Mouse (Mus musculus) mature B cell (primary cell): ENCODE results near the gene Galr2.

ENCODE experiments used
- in situ Hi-C: fragments of 300-500 bp; cut with MboI; formaldehyde crosslinking; loops from 2 replicates; pipeline ENCODE4 v1.14.3; 2019

Gene Galr2

GRCm38 (mm10) chr11:116280751-116281663 lies at the start of gene Galr2:
TSS of gene Galr2 (plus strand) at chr11:116280939.
- in situ Hi-C loops = no loop called here

- in situ Hi-C loops = no loop called here
Measured at GRCm38 (mm10) chr11:116232427-116232826, 48.3 kb upstream of the Galr2 start.

DNA sequence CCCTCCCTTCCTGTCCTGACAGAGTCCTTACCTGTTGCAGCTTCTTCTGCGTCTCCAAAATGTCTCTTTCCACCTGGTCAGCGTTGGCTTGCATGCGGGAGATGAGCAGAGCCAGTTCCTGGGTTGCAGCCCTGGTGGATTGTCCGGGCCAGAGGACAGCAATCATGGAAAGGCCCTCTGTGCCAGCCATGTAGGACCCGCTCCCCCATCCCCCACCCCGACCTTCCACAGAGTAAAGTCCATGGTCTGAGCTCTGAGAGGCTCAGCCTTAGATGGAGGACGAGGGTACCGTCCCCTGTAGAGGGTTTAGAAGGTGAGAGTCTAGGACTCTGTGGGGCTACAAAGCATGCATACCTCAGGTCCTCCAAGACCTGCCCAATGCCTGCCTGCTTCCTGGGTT lies 45.8 kb upstream of the Galr2 start:
- in situ Hi-C loops = no loop called here

GRCm38 (mm10) chr11:116237742-116238395 lies 42.9 kb upstream of the Galr2 start, which contains the start of gene Evpl:
TSS of gene Evpl (minus strand) at chr11:116238077.
- in situ Hi-C loops = no loop called here

- in situ Hi-C loops = no loop called here
Measured at GRCm38 (mm10) chr11:116239797-116240196, 40.9 kb upstream of the Galr2 start.

GRCm38 (mm10) chr11:116241744-116242235 lies 38.9 kb upstream of the Galr2 start:
- in situ Hi-C loops = no loop called here

DNA sequence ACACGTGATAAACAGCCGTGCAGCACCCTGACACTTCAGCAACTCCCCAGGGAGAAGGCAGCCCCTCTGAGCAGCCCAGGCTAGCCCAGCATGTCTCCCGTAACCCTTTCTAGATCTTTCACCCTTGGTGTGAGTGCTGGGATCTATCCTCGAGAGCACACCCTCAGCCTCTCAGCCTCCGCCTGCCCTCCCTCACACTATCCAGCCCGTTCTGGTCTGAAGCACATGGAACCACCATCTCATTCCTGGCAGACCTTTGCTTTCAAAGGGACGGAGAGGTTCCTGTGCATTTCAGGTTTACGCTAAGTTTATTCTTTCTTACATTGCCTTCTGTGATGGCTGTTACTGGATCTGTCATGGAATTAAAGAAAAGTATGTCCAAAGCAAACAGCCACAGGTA lies 36.2 kb upstream of the Galr2 start:
- in situ Hi-C loops = no loop called here

DNA sequence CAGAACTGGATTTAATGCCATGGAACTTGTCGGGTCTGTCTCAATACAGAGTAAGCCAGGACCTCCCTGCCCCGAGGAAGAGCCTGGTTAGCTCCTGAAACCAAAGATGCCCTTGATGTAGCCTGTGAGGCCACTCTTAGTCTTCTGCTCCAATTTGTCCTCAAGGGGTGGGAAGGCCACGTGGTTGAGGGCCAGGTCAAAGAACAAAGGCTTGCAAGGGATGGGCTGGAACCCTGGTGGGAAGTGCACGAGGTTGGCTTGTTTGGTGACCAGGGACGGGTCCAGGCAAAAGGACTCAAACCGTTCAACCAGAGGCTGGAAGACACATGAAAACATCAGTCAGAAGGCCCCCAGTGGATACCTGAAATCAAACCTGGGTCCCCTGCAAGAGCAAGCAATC lies 35.1 kb upstream of the Galr2 start:
- in situ Hi-C loops = no loop called here

- in situ Hi-C loops = no loop called here
Measured at GRCm38 (mm10) chr11:116247502-116248222, 33.1 kb upstream of the Galr2 start.

- in situ Hi-C loops = no loop called here
Measured at GRCm38 (mm10) chr11:116250898-116251297, 29.8 kb upstream of the Galr2 start.

DNA sequence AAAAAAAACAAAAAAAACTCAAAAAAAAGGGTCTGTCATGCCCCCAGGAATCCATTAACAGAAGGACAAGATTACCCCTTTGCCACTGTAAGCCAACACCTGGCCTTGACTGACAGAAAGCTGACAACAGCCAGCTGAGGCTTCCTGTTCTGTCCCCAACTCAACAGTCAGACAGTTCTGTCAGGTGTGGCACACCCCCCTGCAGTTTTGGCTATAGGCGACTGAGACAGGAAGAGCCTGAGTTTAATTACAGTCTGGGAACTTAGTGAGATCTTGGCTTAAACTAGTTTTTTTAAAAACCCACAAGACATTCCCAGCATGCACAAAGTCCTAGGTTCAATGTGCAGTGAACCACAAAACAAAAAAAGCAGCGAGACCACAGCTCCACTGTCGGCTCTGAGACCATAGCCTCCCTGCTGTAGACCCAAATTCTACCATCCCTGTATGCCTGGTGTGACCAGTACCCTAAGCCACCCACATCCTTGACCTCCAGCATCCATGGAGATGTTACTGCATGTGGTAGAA lies 27.6 kb upstream of the Galr2 start:
- in situ Hi-C loops = no loop called here

DNA sequence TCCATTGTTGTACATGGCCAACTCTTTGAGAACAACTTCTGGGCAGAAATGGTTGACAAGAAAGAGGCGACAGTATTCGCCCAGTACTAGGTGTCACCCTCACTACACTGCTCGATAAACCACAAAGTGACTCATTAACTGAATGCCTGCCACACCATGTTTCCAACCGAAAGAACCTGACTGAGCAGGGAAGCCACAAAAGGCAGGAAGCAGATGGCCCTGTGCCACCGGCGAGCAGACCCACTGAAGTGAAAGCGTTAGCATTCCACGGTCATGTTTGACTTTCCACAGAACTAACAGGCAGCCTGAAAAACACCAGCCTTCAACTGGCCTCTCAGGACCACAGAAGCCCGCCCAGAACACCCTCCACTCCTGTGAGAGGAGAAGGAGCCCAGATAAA lies 26.1 kb upstream of the Galr2 start:
- in situ Hi-C loops = no loop called here

GRCm38 (mm10) chr11:116255090-116255981 lies 25.4 kb upstream of the Galr2 start:
- in situ Hi-C loops = no loop called here

DNA sequence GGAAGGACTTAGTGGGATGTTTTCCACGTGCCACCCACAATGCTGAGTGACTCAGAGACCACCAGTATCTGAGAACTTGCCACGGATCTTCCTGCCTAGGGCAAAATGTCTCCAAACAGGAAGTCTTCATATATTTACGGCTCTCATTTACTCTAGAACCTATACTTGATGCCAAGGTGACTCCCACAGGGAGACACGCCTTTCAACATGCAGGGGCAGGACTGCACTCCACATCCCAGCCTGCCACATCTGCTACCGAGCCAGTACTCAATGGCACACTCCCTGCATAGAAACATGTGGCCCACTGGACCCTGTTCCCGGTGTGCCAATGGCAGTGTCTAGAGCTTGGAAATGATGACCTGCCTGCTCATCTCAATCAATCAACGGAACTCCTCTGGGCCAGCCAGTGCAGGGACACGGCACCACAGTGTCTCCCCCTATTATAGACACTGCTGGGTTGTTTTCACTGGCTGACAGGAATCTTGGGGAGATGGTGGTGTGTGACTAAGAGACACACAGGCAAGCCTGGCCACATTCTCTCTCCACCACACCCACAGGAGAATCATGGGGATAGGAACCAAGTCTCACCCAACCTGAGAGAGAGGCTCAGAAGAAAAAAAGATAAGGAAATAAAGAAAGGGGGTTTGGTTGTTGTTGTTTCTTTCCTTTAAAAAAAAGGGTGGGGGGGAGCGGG lies 24.6 kb upstream of the Galr2 start:
- in situ Hi-C loops = no loop called here

GRCm38 (mm10) chr11:116259461-116259860 lies 21.3 kb upstream of the Galr2 start:
- in situ Hi-C loops = no loop called here

DNA sequence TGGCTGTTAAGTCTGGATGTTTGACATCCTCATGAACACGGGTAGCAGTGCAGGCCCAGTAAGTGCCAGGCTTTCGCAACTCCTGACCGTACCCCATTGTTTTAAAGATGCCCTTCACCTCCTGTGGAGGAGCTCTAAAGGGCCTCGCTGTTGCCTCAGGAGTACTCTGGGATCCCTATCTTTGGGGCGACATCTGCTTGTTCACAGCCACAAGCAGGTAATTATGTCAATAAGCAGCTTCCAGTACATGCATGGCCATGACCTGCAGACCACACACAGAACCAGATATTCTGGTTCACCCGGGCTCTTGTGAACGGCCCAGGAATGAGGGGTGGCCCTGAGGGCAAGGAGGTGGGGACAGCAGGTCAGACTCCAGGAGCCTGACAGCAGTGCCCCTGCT lies 20.5 kb upstream of the Galr2 start:
- in situ Hi-C loops = no loop called here

- in situ Hi-C loops = no loop called here
Measured at GRCm38 (mm10) chr11:116265352-116265751, 15.4 kb upstream of the Galr2 start.

DNA sequence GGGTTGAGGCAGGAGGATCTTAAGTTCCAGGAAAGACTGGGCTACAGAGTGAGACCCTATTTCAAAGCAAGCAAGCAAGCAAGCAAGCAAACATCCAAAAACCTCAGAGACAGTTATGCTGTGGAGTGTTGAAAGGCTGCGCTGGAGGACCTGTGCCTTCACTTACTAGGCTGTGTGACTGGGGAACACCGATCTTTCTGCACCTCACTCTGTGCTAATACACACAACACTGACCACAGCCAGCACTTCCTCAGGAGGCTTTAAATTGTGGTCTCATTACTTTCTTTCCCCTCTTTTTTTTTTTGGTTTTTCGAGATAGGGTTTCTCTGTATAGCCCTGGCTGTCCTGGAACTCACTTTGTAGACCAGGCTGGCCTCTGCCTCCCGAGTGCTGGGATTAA lies 14.9 kb upstream of the Galr2 start:
- in situ Hi-C loops = no loop called here

- in situ Hi-C loops = no loop called here
Measured at GRCm38 (mm10) chr11:116267637-116268036, 13.1 kb upstream of the Galr2 start.

DNA sequence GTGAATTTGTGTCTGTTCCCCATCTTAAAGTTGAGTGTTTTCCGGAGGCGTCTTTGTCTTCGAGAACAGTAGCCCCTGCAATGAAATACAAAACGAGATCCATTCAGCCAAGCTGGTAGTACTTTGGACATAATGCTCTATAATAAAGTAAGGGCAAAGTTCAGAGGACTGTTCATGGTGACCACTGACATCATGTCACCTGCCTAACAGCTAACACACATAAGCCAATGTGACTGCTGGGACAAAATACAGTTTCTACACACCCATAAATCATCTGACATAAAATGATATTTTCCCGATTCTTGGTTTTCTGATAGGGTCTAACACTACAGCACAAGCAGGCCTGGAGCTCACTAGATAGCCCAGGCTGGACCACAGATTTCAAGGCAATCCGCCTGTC lies 12.4 kb upstream of the Galr2 start:
- in situ Hi-C loops = no loop called here
